Mouse (Mus musculus): ENCODE data around the gene Gpbp1l1. TPM values are rescaled to one million over a fixed set of nuclear protein-coding genes. Genes with fewer than 3 reads are reported as not detected.

The Gpbp1l1 gene
- 27.1 and 32.6 TPM in 2 replicates for polyA plus RNA-seq (2012; rRNA removed)

DNA sequence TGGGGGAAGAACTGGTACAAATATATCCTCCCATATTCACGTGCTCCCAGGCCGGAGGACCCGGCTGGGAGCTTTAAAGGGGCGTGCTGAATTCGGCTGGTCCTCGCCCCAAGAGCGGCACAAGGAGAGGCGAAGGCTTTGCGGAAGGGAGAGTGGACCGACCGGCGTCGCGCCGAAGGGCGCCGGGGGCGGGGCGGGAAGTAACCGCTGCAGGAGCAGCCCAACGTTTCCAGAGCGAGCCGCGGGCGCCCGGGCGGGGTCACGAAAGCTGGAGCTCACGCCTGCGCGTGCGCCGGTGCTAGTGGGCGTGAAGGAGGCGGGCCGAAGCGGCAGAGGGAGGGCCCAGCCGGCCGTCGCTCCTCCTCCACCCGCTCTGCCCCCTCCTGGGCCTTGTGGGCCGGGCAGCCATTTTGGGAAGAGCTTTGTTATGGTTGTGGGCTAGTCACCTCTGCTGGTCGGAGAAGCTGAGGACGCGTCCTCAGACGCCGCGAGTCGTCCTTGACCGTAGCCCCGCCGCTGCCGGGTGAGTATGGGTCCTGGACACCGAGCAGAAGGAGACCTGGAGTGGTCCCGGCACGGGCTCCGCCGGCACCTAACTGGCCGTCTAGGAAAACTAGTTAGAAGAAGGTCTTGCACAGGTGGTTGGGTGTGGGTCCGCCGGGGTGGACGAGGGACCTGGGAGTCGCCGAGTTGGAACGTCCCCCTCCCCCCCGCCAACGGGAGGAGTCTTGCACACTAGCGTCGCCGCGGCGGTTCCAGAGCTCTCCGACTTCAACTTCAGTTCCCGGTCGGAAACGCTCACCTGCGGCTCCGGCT is at the start of gene Gpbp1l1:
TSS of gene Gpbp1l1 (plus strand) at position 353 of the 816 bp plus-strand sequence.
- no peak for TF ChIP-seq CTCF (IDR thresholded peaks at IDR 0.05; ENCODE audit: insufficient read depth, low read length)
- peak; percentile 77; the same call in 1 of the 2 replicates for TF ChIP-seq POLR2A (IDR thresholded peaks at IDR 0.05; ENCODE audit: borderline replicate concordance, extremely low read depth, low read depth, low read length)
- under 1% methylated on average over 76 of the region's 78 CpGs for WGBS
- DNase-seq = peak; percentile 98
- H3K4me3 ChIP-seq (replicated peaks; ENCODE audit: extremely low read depth, low read depth, low read length) = peak within 1 kb of the TSS; percentile 91
- peaks cover 5% of the 10 kb centered on the region for H3K4me1 ChIP-seq (ENCODE audit: control insufficient read depth, insufficient read depth, low read length)

DNA sequence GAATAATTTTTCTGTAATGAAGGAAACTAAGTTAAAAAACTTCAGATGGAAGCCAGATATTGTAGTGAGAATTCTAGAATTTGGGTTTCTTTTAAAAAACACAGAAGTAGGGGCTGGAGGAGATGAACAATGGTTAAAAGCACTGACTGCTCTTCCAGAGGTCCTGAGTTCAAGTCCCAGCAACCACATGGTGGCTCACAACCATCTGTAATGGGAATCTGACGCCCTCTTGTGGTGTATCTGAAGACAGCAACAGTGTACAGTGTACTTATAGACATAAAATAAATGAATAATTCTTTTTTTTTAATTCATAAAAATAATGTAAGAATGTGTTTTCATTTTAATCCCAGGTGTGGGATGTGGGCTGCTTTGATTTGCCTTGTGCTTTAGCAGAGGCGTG is 26.3 kb upstream of the Gpbp1l1 start:
- TF ChIP-seq CTCF (IDR thresholded peaks at IDR 0.05; ENCODE audit: insufficient read depth, low read length) (no peak), POLR2A (IDR thresholded peaks at IDR 0.05; ENCODE audit: borderline replicate concordance, extremely low read depth, low read depth, low read length) (no peak)
- no peak for DNase-seq
- H3K4me1 ChIP-seq (ENCODE audit: control insufficient read depth, insufficient read depth, low read length) = no peaks in the 10 kb centered on the region
- no peak overlapping the region for H3K4me3 ChIP-seq (replicated peaks; ENCODE audit: extremely low read depth, low read depth, low read length)
- 74% methylated on average over 2 of the region's 2 CpGs for WGBS

DNA sequence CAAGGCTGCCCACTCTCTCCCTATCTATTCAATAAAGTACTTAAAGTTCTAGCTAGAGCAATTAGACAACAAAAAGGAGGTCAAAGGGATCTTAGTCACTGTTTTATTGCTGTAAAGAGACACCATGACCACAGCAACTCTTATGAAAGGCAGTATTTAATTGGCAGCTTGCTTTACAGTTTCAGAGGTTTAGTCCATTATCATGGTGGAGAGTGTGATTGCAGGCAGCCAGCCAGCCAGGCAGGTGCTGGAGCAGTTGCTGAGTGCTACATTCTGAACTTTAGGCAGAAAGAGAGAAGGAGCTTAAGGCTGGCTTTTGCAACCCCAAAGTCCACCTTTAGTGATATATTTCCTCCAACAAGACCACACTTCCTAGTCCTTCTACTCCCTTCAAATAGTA is 21.1 kb upstream of the Gpbp1l1 start:
- H3K4me1 ChIP-seq (ENCODE audit: control insufficient read depth, insufficient read depth, low read length) = no peaks in the 10 kb centered on the region
- DNase-seq = no peak
- TF ChIP-seq POLR2A (IDR thresholded peaks at IDR 0.05; ENCODE audit: borderline replicate concordance, extremely low read depth, low read depth, low read length) = no peak
- no peak for TF ChIP-seq CTCF (IDR thresholded peaks at IDR 0.05; ENCODE audit: insufficient read depth, low read length)
- no peak overlapping the region for H3K4me3 ChIP-seq (replicated peaks; ENCODE audit: extremely low read depth, low read depth, low read length)

DNA sequence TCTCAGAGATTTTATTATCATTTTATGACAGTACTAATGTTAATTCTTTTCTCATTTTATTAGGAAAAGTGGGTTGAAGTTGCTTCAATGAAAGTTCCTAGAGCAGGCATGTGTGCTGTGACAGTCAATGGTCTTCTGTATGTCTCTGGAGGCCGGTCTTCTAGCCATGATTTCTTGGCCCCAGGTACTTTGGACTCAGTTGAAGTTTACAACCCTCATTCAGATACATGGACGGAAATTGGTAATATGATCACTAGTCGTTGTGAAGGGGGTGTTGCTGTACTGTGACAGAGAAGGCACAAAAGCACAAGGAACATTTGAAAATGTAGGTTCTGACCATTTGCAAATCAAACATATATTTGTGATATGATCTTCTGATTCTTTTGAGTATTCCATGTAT is 19.7 kb upstream of the Gpbp1l1 start:
- Histone ChIP-seq H3K4me1 (ENCODE audit: control insufficient read depth, insufficient read depth, low read length) (no peaks in the 10 kb centered on the region), H3K4me3 (replicated peaks; ENCODE audit: extremely low read depth, low read depth, low read length) (no peak overlapping the region)
- DNase-seq = no peak
- WGBS = 90% methylated on average over 3 of the region's 3 CpGs
- TF ChIP-seq POLR2A (IDR thresholded peaks at IDR 0.05; ENCODE audit: borderline replicate concordance, extremely low read depth, low read depth, low read length) (no peak), CTCF (IDR thresholded peaks at IDR 0.05; ENCODE audit: insufficient read depth, low read length) (no peak)

DNA sequence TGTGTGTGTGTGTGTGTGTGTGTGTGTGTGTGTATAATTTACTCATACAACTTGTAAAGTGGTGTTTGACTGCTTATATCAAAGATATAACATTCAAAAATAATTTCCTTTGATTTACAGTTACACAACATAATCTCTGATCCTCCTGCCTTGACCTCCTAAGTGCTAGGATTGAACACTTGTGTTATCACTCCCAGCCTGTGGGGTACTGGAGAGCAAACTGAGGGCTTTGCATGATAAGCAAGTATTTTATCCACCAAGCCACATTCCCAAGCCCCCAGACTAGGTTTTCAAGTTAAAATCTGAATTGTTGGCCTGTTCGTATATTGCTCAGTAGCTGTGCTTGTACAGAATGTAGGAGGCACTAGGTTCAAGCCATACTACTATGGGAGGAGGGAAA is 7.0 kb upstream of the Gpbp1l1 start:
- Histone ChIP-seq H3K4me1 (ENCODE audit: control insufficient read depth, insufficient read depth, low read length) (no peaks in the 10 kb centered on the region; the same call in 1 of the 2 replicates), H3K4me3 (replicated peaks; ENCODE audit: extremely low read depth, low read depth, low read length) (no peak overlapping the region)
- TF ChIP-seq CTCF (IDR thresholded peaks at IDR 0.05; ENCODE audit: insufficient read depth, low read length) = no peak
- no peak for TF ChIP-seq POLR2A (IDR thresholded peaks at IDR 0.05; ENCODE audit: borderline replicate concordance, extremely low read depth, low read depth, low read length)
- DNase-seq = no peak
- 85% methylated on average over 1 of the region's 1 CpGs for WGBS

DNA sequence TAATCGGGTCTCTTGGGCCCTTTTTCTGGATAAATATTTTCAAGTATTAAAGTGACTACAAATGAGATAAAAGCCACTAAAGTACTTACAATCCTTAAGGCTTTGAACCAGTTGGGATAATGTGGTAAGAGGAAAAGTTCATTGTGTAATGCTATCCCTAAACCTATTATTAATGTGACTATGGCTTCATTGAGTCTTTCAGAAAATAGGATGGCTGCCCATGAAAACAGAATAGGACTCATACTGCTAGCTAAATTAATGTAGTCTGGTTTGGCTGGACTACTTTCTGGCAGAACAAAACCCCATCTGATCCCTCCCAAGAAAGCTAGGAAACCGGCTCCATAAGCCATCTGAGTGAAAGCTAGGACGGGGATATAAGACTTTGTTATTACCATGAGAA is 4.4 kb upstream of the Gpbp1l1 start:
- 93% methylated on average over 3 of the region's 3 CpGs for WGBS
- TF ChIP-seq CTCF (IDR thresholded peaks at IDR 0.05; ENCODE audit: insufficient read depth, low read length) = no peak
- TF ChIP-seq POLR2A (IDR thresholded peaks at IDR 0.05; ENCODE audit: borderline replicate concordance, extremely low read depth, low read depth, low read length) = no peak
- H3K4me3 ChIP-seq (replicated peaks; ENCODE audit: extremely low read depth, low read depth, low read length) = no peak overlapping the region
- H3K4me1 ChIP-seq (ENCODE audit: control insufficient read depth, insufficient read depth, low read length) = no peaks in the 10 kb centered on the region; the same call in 1 of the 2 replicates
- DNase-seq = no peak

DNA sequence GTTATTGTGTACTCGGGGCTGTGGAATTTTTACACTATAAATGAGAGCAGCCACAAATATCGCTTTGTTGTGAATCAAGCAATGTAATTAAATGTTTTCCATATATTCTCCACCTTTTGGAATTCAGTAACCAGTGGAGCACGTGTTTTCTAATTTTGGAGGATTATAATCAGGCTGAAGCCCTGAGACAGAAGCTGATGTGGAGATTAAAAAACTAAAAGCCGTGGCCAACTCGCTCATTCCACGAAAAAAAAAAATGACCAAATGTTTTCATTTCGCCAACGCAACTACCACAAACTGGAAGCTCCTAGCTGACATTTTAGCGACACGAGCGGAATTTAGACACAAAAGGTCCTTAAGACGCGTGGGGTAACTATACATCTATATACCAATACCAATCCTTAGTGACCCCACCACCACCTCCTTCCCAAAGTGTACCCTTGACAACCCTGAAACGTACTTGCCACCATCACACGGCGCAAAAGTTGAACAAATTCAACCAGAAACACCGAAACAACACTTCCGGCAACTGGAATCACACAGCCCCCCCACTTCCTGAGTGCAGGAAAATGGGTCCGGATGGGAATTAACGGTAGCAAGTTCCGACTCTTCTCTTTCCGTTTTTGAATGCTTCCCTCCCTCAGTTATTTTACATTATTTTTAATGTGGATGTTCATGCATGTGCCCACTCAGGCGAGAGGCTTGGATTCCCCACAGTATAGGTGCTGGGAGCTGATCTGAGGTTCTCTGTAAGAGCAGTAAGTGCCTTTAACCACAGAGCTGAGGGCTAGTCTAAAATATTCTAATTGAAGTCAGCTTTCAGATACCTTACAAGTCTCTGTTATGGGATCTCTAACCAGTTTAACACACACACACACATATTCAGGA is 1.8 kb upstream of the Gpbp1l1 start, which contains the start of gene Tmem69:
TSS of gene Tmem69 (minus strand) at position 524 of the 888 bp plus-strand sequence.
- WGBS = 2% methylated on average over 23 of the region's 23 CpGs
- peak within 1 kb of the TSS; percentile 88 for H3K4me3 ChIP-seq (replicated peaks; ENCODE audit: extremely low read depth, low read depth, low read length)
- H3K4me1 ChIP-seq (ENCODE audit: control insufficient read depth, insufficient read depth, low read length) = peaks cover 2% of the 10 kb centered on the region
- DNase-seq = peak; percentile 77
- no peak for TF ChIP-seq POLR2A (IDR thresholded peaks at IDR 0.05; ENCODE audit: borderline replicate concordance, extremely low read depth, low read depth, low read length)
- no peak for TF ChIP-seq CTCF (IDR thresholded peaks at IDR 0.05; ENCODE audit: insufficient read depth, low read length)

DNA sequence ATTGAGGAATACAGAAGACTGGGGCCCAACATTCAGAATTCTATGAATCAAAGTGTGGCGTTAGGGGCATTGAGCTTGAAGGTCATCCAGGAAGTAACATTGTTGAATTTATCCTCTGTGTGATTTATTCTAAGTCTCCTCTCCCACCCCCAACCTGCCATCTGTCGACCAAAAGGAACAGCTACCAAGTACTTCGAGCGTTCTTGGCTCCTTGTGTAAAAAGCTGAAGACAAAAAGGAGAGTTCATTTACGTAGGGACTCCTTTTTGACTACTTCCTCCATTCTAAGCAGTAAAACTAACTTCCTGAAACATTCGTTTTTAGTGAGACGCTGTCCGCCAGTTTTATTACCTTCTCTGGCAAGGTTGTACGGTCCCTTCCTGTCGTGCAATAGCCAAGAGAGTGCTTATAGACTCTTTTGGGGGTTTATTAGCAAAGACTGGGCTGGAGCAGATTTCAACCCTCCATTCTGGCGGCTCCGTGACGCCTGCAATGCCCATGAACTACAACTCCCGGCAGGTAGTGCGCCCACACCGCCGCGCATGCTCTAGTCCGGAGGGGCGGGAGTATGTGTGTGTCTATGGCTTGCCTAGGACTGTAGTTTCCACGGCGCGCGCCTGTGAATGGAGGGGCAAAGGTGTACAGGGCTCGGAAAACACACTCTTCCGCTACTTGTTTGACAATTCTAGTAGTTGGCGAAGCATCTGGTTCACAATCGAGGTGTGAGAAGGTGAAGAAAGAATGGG is 725 bp upstream of the Gpbp1l1 start:
- TF ChIP-seq POLR2A (IDR thresholded peaks at IDR 0.05; ENCODE audit: borderline replicate concordance, extremely low read depth, low read depth, low read length) = peak; percentile 94
- TF ChIP-seq CTCF (IDR thresholded peaks at IDR 0.05; ENCODE audit: insufficient read depth, low read length) = no peak
- DNase-seq = peak; percentile 94
- H3K4me1 ChIP-seq (ENCODE audit: control insufficient read depth, insufficient read depth, low read length) = peaks cover 2% of the 10 kb centered on the region
- peak overlapping the region; percentile 88 for H3K4me3 ChIP-seq (replicated peaks; ENCODE audit: extremely low read depth, low read depth, low read length)
- under 1% methylated on average over 28 of the region's 28 CpGs for WGBS
